Mouse (Mus musculus) bone marrow, adult 2 months (tissue): ENCODE data around the gene Cldn14. TPM values are rescaled to one million over a fixed set of nuclear protein-coding genes. Genes with fewer than 3 reads are reported as not detected.

Experiments
- H3K27ac ChIP-seq: fragments of 200-500 bp; 2 replicates; pipeline ENCODE4 v1.5.1; 2012; ENCODE audit warnings: low read depth, mild to moderate bottlenecking, control low read depth, inconsistent platforms, low read length; ENCODE audit not compliant: control insufficient read depth, poor library complexity, insufficient read depth
- H3K4me1 ChIP-seq: fragments of 200-500 bp; 2 replicates; pipeline ENCODE4 v1.6.1; 2011; ENCODE audit warnings: low read length; ENCODE audit not compliant: control insufficient read depth, insufficient read depth
- H3K4me3 ChIP-seq: fragments of 200-500 bp; replicated peaks from 2 replicates; pipeline ENCODE3; 2011; ENCODE audit warnings: mild to moderate bottlenecking, low read depth, low read length, control low read depth; ENCODE audit not compliant: control insufficient read depth
- CTCF ChIP-seq: fragments of 200-500 bp; IDR thresholded peaks from 2 replicates; pipeline ENCODE4 v1.5.1; 2011; ENCODE audit warnings: low read length, control low read depth; ENCODE audit not compliant: control insufficient read depth, insufficient read depth
- POLR2A ChIP-seq: fragments of 200-500 bp; IDR thresholded peaks from 2 replicates; pipeline ENCODE4 v1.6.1; 2011; ENCODE audit warnings: low read depth, mild to moderate bottlenecking, control low read depth, low read length, borderline replicate concordance; ENCODE audit not compliant: control insufficient read depth
- WGBS: fragments of 180-500 bp; shearing (Covaris S2); methylation state at CpG from one replicate; pipeline ENCODE4 v1.1.7; 2018; 5-methylcytosine and 5-hydroxymethylcytosine counted together
- polyA plus RNA-seq: library from polyadenylated mRNA; stranded (reverse); fragments of >200 nt; gene quantifications from 2 replicates; pipeline ENCODE4 v1.2.4, GENCODE M21; 2011; ENCODE audit warnings: low replicate concordance; ENCODE audit not compliant: missing spikeins, insufficient read depth, insufficient read length

The Cldn14 gene
- polyA plus RNA-seq, 1 experiment: not detected

DNA sequence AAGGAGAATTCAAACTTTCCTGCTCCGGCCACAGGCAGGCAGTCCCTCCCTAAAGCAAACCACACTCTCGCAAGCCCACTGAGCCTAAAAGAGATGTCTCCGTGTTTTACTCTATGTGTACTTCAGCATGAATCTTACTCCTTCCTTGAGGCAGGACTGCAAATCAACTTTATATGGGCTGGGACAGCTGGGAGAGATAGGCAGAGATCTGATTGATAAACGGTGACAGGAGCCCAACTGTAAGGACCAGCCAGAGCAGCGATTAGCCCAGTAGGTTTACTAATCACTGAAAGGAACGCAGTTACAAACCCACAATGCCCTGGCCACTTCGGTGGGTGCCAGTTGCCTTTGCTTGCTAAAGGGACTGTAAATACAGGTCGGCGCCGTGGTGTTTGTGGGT is 35.5 kb downstream of the Cldn14 start:
- no peak for TF ChIP-seq CTCF
- TF ChIP-seq POLR2A: no peak
- WGBS: 17% methylated on average over 10 of the region's 10 CpGs
- peak overlapping the region; percentile 31 for H3K4me3 ChIP-seq
- H3K27ac ChIP-seq: no peak overlapping the region
- peaks cover 1% of the 10 kb centered on the region; the same call in 1 of the 2 replicates for H3K4me1 ChIP-seq

DNA sequence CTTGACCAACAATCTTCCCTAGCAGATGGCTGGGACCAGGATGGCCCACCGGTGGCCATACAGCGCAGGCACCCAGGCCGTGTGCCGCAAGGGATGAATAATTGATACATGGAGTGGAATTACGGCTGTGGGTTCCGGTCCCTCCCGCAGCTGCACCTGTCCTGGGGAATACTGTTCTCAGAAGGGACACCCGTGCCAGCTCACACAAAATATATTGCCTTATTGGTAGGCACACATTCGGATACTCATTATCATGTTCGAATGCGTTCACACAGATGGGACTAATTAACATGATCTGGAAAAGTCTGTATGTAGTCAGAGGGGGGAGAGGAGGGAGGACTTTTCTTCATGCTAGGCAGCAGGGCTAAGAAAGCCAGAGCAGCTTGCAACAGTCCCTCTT is 37.6 kb downstream of the Cldn14 start:
- WGBS: 89% methylated on average over 11 of the region's 11 CpGs
- H3K4me1 ChIP-seq: no peaks in the 10 kb centered on the region
- TF ChIP-seq POLR2A (no peak), CTCF (no peak)

DNA sequence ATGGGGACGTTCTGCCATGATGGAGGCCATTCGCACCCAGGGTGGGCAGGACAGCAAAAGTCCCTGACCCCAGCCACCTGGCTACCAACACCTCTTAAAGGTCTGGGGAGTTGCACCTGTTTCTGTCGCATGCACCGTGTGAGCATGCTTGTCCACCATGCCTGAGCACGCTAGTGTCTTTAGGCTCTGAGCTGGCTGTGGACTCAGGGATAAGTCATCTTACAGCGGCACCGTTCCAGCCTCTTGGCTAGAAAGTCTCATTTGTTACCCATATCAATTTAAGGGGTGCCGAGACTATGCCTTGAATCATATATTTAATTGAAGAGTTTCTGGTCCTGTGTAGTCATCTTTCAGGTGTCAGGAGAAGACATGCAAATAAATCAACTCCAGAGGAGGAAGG is 40.7 kb downstream of the Cldn14 start:
- 91% methylated on average over 8 of the region's 8 CpGs for WGBS

More for the DNA sequence above, 37.6 kb downstream of the Cldn14 start:
- Histone ChIP-seq H3K27ac (no peak overlapping the region), H3K4me3 (no peak overlapping the region)

DNA sequence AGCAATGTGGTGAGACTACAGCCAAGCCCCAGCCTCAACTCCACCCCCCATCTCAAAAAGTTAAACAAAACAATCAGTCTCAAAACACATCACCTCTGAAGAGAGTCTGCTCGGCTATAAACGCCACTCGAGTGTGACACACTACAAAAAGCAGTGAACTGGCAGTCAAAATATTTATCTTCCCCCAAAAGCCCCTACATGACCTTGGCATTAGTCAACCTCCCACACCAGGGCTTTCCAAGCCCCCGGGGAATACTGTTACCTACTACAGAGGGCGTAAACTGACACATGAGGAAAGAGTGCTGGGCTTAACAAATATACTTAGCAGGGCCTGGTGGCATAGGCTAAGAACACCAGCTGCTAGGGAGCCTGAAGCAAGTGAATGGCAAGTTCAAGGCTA is 46.4 kb downstream of the Cldn14 start:
- Histone ChIP-seq H3K4me1 (no peaks in the 10 kb centered on the region), H3K27ac (no peak overlapping the region), H3K4me3 (no peak overlapping the region)
- 75% methylated on average over 5 of the region's 5 CpGs for WGBS
- TF ChIP-seq POLR2A: no peak
- TF ChIP-seq CTCF: no peak

More for the DNA sequence above, 40.7 kb downstream of the Cldn14 start:
- Histone ChIP-seq H3K4me1 (no peaks in the 10 kb centered on the region), H3K4me3 (no peak overlapping the region), H3K27ac (no peak overlapping the region)
- no peak for TF ChIP-seq POLR2A

DNA sequence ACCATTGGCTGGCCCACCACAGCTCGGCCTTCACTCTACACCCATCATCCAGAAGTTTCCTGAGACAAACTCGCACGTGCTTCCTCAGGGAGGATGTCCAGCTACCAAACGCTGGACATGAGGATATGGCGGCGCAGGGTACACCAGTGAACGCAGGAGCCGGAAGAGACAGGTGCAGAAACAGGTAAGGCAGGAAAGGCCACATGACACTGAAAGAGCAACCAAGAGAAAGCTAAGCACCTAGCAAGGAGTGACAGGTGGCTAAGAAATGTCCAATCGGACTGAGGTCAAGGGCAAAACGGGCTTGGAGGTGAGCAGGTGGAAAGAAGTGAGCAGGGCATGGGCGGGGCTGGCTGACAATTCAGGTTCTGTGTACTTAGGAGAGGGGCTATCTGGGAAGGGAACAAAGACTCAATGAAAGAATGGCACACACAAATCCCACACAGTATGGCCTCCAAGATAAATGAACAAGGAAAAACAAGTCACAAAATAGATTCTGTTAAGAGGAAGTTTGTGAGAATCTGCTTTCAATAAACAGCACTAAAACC is 47.5 kb downstream of the Cldn14 start:
- WGBS: 84% methylated on average over 11 of the region's 11 CpGs
- no peaks in the 10 kb centered on the region for H3K4me1 ChIP-seq
- H3K27ac ChIP-seq: no peak overlapping the region
- H3K4me3 ChIP-seq: no peak overlapping the region
- TF ChIP-seq POLR2A: no peak
- no peak for TF ChIP-seq CTCF

DNA sequence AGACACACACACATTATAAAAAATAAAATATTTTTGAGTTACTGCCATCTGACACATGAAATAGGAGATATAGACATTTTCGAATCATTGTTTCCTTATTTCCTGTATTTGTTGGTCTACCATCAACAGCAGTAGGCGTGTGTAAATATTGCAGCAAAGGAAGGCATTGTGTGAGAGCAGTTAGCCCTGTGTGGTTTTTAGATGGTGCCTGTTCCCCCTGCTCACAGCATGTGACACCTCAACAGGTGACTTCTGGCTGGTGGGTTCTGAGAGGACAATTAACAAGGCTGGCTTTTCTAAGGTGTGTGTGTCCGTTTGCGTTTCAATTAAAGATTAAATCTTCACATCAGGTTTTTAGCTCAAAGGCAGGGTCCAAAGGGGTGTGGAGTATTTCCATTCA is 48.1 kb downstream of the Cldn14 start:
- TF ChIP-seq CTCF (no peak), POLR2A (no peak)
- H3K27ac ChIP-seq: no peak overlapping the region
- H3K4me3 ChIP-seq: no peak overlapping the region
- H3K4me1 ChIP-seq: no peaks in the 10 kb centered on the region
- WGBS: 49% methylated on average over 4 of the region's 4 CpGs

DNA sequence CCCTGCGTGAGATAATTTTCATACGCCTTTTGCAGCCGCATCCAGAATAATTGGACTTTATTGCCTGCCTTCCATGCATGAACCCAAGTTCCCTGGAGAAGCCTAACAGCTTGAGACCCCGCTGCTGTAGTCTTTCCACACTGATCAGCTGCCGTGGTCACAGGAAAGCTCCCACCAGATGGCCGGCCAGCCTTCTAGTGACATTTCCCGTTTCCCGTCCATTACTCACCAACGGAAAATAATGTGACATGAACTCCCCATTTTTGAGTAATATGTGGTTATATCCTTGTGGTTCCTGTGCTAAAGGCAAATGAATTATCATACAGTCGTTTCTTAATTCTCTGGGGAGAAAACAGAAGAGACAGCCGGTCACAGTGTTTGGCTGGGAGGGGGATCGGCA is 51.2 kb downstream of the Cldn14 start:
- TF ChIP-seq CTCF: no peak
- TF ChIP-seq POLR2A: no peak
- Histone ChIP-seq H3K27ac (no peak overlapping the region), H3K4me1 (no peaks in the 10 kb centered on the region), H3K4me3 (no peak overlapping the region)
- WGBS: 8% methylated on average over 12 of the region's 12 CpGs

DNA sequence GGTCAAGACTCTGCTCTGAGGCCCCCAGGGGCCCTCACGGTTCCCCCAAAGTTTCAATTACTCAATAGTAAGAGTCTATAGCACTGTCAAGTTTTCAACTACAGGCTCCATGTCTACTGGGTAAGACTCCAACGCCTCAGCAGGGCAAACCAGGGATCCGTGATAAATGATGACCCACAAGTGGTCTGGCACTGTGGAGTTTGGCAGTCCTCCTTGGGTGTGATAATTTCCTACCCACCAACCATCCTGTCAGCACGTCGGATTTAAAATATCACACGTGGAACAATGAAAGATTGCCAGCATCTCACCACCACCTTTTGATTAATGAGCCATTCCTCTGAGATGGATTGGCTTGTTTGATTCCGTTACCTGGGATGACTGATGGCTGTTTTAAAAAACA is 51.7 kb downstream of the Cldn14 start:
- H3K4me3 ChIP-seq: no peak overlapping the region
- TF ChIP-seq CTCF: no peak
- TF ChIP-seq POLR2A: no peak
- 27% methylated on average over 7 of the region's 7 CpGs for WGBS
- H3K4me1 ChIP-seq: no peaks in the 10 kb centered on the region
- no peak overlapping the region for H3K27ac ChIP-seq

DNA sequence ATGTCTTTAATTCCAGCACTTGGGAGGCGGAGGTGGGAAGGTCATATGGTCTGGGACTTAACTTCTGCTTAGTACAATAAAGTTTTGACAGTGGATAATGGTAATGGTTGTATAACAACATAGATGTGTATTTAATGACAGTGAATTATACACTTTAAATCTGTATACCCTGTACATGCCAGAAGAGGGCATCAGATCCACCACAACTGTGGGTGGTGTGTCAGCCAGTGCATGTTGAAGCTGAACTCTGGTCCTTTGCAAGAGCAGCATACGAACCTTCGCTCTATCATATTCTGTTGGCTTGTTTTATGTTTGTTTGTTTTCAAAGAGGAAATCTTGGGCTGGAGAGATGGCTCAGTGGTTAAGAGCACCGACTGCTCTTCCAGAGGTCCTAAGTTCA is 61.2 kb downstream of the Cldn14 start:
- TF ChIP-seq POLR2A (no peak), CTCF (no peak)
- no peak overlapping the region for H3K4me3 ChIP-seq
- no peak overlapping the region for H3K27ac ChIP-seq
- 73% methylated on average over 4 of the region's 4 CpGs for WGBS
- no peaks in the 10 kb centered on the region for H3K4me1 ChIP-seq
